Mouse (Mus musculus) limb, embryonic 10.5 days (tissue): ENCODE measurements at regions not wholly inside any gene's neighbourhood (a gene's known extent, or its start where the extent isn't known, plus 50 kb on each side); places are given as distances from the start of the nearest gene placed in this dataset.

Experiments
- DNase-seq: peaks from one replicate; pipeline ENCODE4 v3.0.0-alpha.2; 2017; ENCODE audit warnings: low spot score
- H3K27ac ChIP-seq: fragments of 300-500 bp; sonication (generic); 2 replicates; pipeline ENCODE4 v1.5.1; 2016; ENCODE audit warnings: mild to moderate bottlenecking
- H3K27me3 ChIP-seq: fragments of 300-500 bp; sonication (generic); 2 replicates; pipeline ENCODE4 v1.6.1; 2016; ENCODE audit warnings: low read depth, mild to moderate bottlenecking; ENCODE audit not compliant: poor library complexity, severe bottlenecking
- H3K36me3 ChIP-seq: fragments of 300-500 bp; sonication (generic); 2 replicates; pipeline ENCODE4 v1.6.1; 2016; ENCODE audit warnings: mild to moderate bottlenecking, moderate library complexity
- H3K4me1 ChIP-seq: fragments of 300-500 bp; sonication (generic); 2 replicates; pipeline ENCODE4 v1.6.1; 2016
- H3K4me3 ChIP-seq: fragments of 300-500 bp; sonication (generic); 2 replicates; pipeline ENCODE4 v1.5.1; 2016; ENCODE audit warnings: mild to moderate bottlenecking, moderate library complexity
- H3K9me3 ChIP-seq: fragments of 300-500 bp; sonication (generic); replicated peaks from 2 replicates; pipeline ENCODE4 v1.6.1; 2016; ENCODE audit warnings: mild to moderate bottlenecking
- WGBS: fragments of 180-500 bp; shearing (Covaris S2); methylation state at CpG from one replicate; pipeline ENCODE4 v1.1.7; 2016; 5-methylcytosine and 5-hydroxymethylcytosine counted together

DNA sequence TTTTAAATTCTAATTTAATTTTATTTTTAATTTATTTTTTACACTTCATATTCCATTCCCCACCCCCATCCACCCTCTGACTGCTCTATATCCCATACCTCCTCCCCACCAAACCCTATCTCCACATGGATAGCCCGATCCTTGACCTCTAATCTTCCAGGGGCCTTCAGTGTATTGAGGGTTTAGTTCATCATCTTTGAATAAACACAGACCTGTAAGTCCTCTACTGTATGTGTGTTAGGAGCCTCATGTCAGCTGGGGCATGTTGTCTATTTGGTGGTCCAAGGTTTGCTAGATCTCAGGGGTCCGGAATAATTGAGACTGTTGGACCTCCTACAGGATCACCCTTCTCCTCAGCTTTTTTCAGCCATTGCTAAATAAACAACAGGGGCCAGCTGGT is 540.2 kb upstream of the Pcdh20 start:
- Histone ChIP-seq H3K4me1 (no peaks in the 10 kb centered on the region), H3K36me3 (no peaks in the 10 kb centered on the region), H3K27me3 (no peaks in the 10 kb centered on the region), H3K9me3 (no peaks in the 10 kb centered on the region), H3K27ac (no peak overlapping the region), H3K4me3 (no peak overlapping the region)
- no peak for DNase-seq
- 95% methylated on average over 2 of the region's 2 CpGs for WGBS

DNA sequence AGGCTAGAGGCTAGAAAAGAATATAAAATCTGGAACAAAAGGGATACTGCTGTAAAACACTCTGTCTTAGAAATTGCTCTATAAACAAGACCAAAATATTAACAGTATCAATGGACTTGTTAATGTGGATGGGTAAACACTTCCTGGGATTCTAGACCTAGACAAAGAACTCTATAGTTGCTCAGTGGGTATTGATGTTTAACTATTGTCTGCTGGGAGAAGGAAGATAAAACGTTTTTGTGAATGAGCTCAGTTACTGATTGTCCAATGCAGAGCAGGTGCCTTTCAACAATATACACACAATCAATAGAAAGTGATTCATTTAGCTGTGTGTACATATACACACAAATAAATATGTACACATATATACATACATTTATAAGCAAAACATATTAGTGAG is 538.5 kb upstream of the Pcdh20 start:
- H3K9me3 ChIP-seq: no peaks in the 10 kb centered on the region
- DNase-seq: no peak
- WGBS: 50% methylated on average over 1 of the region's 1 CpGs
- no peaks in the 10 kb centered on the region for H3K4me1 ChIP-seq
- H3K27me3 ChIP-seq: no peaks in the 10 kb centered on the region
- H3K27ac ChIP-seq: no peak overlapping the region
- H3K4me3 ChIP-seq: no peak overlapping the region
- H3K36me3 ChIP-seq: no peaks in the 10 kb centered on the region

DNA sequence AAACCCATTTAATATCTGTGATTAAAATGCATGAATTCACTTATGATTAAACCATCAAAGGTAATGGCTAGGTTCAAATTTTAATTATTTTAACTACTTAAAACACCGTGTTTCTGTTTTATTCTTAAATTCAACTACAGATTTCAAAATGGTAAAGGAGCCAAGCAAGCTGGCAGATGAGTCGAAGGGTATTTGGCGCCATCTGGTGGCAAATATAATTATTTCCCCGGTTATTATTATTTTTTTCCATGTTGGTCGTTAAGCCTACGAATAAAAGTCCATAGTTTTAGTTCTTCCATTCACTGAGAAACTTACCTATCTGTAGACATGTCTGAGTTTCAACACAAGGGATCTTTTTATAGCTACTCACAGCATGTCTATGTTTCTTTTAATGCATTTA is 510.7 kb upstream of the Pcdh20 start:
- 19% methylated on average over 6 of the region's 6 CpGs for WGBS
- Histone ChIP-seq H3K9me3 (no peaks in the 10 kb centered on the region), H3K36me3 (no peaks in the 10 kb centered on the region), H3K27me3 (no peaks in the 10 kb centered on the region), H3K4me3 (no peak overlapping the region), H3K27ac (no peak overlapping the region), H3K4me1 (no peaks in the 10 kb centered on the region)
- peak; percentile 32 for DNase-seq

GRCm38 (mm10) chr14:88976007-88976406 is 504.8 kb upstream of the Pcdh20 start:
- 72% methylated on average over 1 of the region's 1 CpGs for WGBS
- H3K4me3 ChIP-seq: no peak overlapping the region
- DNase-seq: no peak
- H3K27me3 ChIP-seq: no peaks in the 10 kb centered on the region
- no peaks in the 10 kb centered on the region for H3K9me3 ChIP-seq
- no peaks in the 10 kb centered on the region for H3K4me1 ChIP-seq
- no peaks in the 10 kb centered on the region for H3K36me3 ChIP-seq
- H3K27ac ChIP-seq: no peak overlapping the region

DNA sequence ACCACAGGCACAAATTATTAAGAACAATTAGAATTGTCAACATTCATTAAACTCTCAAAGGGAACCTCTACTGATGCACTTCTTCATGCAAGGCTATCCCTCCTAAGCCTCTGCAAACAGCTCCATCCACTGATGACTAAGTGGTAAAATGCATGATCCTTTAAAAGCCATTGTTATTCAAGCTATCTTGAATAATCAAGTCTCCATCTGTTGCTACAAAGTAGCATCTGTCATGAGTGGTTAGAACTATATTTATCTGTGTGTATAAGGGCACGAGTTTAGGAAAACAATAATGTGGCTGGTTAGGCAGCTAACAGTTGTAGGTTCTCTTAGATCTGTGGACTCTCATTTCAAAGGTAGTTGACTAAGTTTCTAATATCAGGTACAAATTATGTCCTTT is 463.4 kb upstream of the Pcdh20 start:
- Histone ChIP-seq H3K4me3 (no peak overlapping the region), H3K27ac (no peak overlapping the region), H3K36me3 (no peaks in the 10 kb centered on the region), H3K4me1 (no peaks in the 10 kb centered on the region), H3K9me3 (no peaks in the 10 kb centered on the region), H3K27me3 (no peaks in the 10 kb centered on the region)
- WGBS: 66% methylated on average over 1 of the region's 1 CpGs
- no peak for DNase-seq
